Mouse (Mus musculus): ENCODE measurements at regions not wholly inside any gene's neighbourhood (a gene's known extent, or its start where the extent isn't known, plus 50 kb on each side); places are given as distances from the start of the nearest gene placed in this dataset.
"Not testable (repeated sequence)": the region's sequence is repeated elsewhere in the genome, so short reads cannot be mapped to it uniquely, and the experiment has no call there.

DNA sequence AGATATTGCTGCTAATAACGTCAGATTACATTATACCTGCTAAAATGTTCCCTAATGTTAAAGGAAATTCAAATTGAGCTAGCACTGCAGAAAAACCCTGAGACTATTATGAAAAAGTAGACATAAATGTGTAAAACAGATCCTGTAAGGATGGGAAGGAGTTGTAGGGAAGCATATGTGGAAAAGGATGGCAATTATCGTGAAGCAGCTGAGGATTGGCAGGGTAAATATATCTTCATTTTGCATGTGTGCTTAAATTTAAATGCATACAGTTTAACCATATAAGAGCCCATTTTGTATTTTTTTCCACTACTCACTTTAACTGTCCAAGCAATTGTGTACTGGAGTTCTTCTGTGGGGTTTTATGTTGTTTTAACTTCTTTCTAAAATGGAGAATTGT, 1751.9 kb downstream of the Cntnap5b start:
- TF ChIP-seq CTCF (IDR thresholded peaks at IDR 0.05; ENCODE audit: low read depth) = no peak
- ATAC-seq (ENCODE audit: insufficient read depth) = no peak
- no peak overlapping the region for H3K4me2 ChIP-seq
- no peak overlapping the region for H3K9ac ChIP-seq
- no peaks in the 10 kb centered on the region for H3K36me3 ChIP-seq (ENCODE audit: insufficient read depth)
- no peaks in the 10 kb centered on the region for H3K27me3 ChIP-seq (ENCODE audit: insufficient read depth, low read length)
- H3K4me1 ChIP-seq (ENCODE audit: insufficient read depth) = no peaks in the 10 kb centered on the region
- H3K4me3 ChIP-seq (ENCODE audit: low read depth, low read length) = no peak overlapping the region
- H3K9me3 ChIP-seq (ENCODE audit: low read depth, low read length) = no peaks in the 10 kb centered on the region
- DNase-seq = no peak
- 89% methylated on average over 2 of the region's 2 CpGs for WGBS
- H3K27ac ChIP-seq (ENCODE audit: low read depth) = no peak overlapping the region

DNA sequence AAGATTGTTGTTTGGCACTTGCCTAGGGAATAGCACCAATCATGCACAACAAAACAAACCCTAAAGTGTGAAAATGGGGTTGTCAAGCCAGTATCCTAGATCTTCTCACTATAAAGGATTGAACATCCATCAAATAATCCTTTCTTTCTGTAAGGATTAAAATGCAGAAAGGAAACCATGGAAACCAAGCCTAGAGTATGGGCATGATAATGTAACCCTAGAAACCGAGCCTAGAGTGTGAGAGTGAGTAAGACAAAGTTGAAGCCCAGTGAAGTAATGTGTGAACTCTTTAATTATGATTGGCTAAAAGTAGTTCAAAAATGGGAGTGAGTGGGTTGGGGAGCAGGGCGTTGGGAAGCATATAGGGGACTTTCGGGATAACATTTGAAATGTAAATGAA, 1757.4 kb downstream of the Cntnap5b start:
- ATAC-seq (ENCODE audit: insufficient read depth) (no peak), DNase-seq (no peak)
- H3K9ac ChIP-seq = no peak overlapping the region
- TF ChIP-seq CTCF (IDR thresholded peaks at IDR 0.05; ENCODE audit: low read depth) = no peak
- no peaks in the 10 kb centered on the region for H3K9me3 ChIP-seq (ENCODE audit: low read depth, low read length)
- H3K27me3 ChIP-seq (ENCODE audit: insufficient read depth, low read length) = no peaks in the 10 kb centered on the region
- no peak overlapping the region for H3K27ac ChIP-seq (ENCODE audit: low read depth)
- WGBS = 80% methylated on average over 3 of the region's 3 CpGs
- no peak overlapping the region for H3K4me2 ChIP-seq
- H3K36me3 ChIP-seq (ENCODE audit: insufficient read depth) = no peaks in the 10 kb centered on the region
- H3K4me1 ChIP-seq (ENCODE audit: insufficient read depth) = no peaks in the 10 kb centered on the region
- H3K4me3 ChIP-seq (ENCODE audit: low read depth, low read length) = no peak overlapping the region

DNA sequence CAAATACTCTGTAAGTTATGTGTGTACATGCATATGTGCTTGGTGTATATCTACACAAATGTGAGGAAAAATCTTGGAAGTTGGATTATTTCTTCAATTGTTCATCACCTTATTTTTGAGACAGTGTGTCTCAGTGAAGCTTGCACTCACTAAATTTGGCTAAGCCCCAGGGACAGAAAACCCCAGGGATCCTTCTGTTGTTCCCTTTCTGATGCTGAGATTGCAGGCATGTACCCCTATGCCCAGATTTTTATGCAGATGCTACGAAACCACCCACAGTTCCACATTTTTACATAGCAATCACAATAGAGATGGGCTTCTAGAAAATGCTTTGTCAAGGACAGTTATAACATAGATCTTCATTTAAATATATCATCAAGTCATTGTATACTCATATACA, 1799.7 kb downstream of the Cntnap5b start:
- H3K27me3 ChIP-seq (ENCODE audit: insufficient read depth, low read length) = no peaks in the 10 kb centered on the region
- H3K4me1 ChIP-seq (ENCODE audit: insufficient read depth) = no peaks in the 10 kb centered on the region
- no peak overlapping the region for H3K27ac ChIP-seq (ENCODE audit: low read depth)
- H3K4me3 ChIP-seq (ENCODE audit: low read depth, low read length) = no peak overlapping the region
- WGBS = 81% methylated on average over 1 of the region's 1 CpGs
- no peak for DNase-seq
- H3K36me3 ChIP-seq (ENCODE audit: insufficient read depth) = no peaks in the 10 kb centered on the region
- TF ChIP-seq CTCF (IDR thresholded peaks at IDR 0.05; ENCODE audit: low read depth) = no peak
- H3K4me2 ChIP-seq = no peak overlapping the region
- no peak for ATAC-seq (ENCODE audit: insufficient read depth)
- H3K9me3 ChIP-seq (ENCODE audit: low read depth, low read length) = no peaks in the 10 kb centered on the region
- no peak overlapping the region for H3K9ac ChIP-seq

DNA sequence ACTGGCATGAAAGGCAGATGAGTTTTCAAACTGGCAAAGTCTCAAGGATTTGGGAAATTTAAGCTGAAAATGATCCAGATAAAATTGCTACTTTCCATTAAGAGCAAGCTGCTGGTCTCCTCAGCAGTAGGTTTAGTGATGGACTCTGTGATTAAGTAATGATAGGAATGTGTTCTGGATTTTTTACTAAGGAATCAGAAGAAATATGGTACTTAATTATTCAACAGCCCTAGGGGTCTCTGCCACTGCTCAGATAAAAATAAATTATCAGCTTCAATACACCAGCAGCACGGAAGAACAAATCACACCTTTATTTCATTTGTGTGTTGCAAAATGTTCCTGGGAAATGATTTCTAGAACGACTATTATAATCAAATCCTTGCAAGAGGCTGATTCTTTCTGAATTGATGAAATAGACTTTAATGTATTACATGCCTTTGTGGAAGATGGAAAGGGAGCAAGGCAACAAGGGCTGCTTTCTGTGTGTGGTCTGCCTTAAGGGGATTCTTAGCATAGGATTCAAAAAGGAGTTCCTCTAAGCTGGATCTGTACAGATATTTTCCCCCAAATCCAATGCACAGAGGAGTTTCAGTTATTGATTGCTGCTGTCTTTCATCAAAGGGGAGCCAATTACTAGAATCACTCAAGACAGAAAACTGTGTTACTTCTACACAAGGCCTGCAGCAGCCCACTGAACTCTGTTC, 1812.9 kb downstream of the Cntnap5b start:
- H3K27ac ChIP-seq (ENCODE audit: low read depth) = no peak overlapping the region
- no peak overlapping the region for H3K9ac ChIP-seq
- H3K27me3 ChIP-seq (ENCODE audit: insufficient read depth, low read length) = no peaks in the 10 kb centered on the region
- no peak overlapping the region for H3K4me3 ChIP-seq (ENCODE audit: low read depth, low read length)
- no peaks in the 10 kb centered on the region for H3K4me1 ChIP-seq (ENCODE audit: insufficient read depth)
- DNase-seq = no peak
- no peak for ATAC-seq (ENCODE audit: insufficient read depth)
- H3K4me2 ChIP-seq = no peak overlapping the region
- TF ChIP-seq CTCF (IDR thresholded peaks at IDR 0.05; ENCODE audit: low read depth) = no peak
- H3K9me3 ChIP-seq (ENCODE audit: low read depth, low read length) = no peaks in the 10 kb centered on the region
- 56% methylated on average over 2 of the region's 2 CpGs for WGBS
- H3K36me3 ChIP-seq (ENCODE audit: insufficient read depth) = no peaks in the 10 kb centered on the region

DNA sequence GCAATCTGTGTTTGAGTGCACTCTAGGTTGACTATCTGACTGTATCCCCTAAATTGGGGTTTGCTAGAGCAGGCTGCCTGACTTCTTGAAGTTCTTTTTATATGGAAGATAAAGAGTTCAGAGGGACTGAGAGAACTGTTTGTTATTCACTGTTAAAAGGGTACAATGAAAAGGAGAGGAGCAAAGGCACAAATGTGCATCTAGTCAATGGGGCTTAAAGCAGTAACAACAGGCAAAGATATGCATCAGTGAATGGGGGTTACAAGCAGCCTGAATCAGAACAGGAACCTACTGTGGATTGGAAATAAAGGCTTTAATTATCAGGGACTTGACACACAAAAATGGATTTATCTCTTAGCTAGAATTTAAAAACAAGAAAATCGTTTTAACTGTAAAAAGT, 1855.9 kb downstream of the Cntnap5b start:
- no peak for ATAC-seq (ENCODE audit: insufficient read depth)
- no peaks in the 10 kb centered on the region for H3K4me1 ChIP-seq (ENCODE audit: insufficient read depth)

DNA sequence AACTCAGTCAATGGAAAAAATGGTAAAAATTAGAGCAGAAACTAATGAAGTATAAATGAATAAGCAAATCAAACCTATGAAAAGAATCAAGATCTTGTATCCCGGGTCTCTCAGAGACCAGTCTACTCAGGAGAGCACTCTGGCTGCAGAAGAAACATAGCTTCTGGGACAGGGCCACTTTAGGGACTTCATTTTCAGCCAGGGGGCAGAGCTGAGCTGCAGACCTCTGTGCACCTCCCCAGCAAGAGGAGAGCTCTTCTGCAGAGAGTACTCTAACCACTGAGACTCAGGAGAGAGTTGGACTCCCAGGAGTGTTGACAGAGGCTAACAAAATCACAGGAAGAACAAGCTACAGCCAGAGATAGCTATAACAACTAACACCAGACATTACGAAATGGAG, 1856.4 kb downstream of the Cntnap5b start:
- Histone ChIP-seq H3K4me3 (ENCODE audit: low read depth, low read length) (no peak overlapping the region), H3K9me3 (ENCODE audit: low read depth, low read length) (no peaks in the 10 kb centered on the region), H3K36me3 (ENCODE audit: insufficient read depth) (no peaks in the 10 kb centered on the region), H3K4me1 (ENCODE audit: insufficient read depth) (no peaks in the 10 kb centered on the region), H3K27ac (ENCODE audit: low read depth) (no peak overlapping the region), H3K27me3 (ENCODE audit: insufficient read depth, low read length) (no peaks in the 10 kb centered on the region), H3K4me2 (no peak overlapping the region), H3K9ac (no peak overlapping the region)
- DNase-seq (no peak), ATAC-seq (ENCODE audit: insufficient read depth) (no peak)
- TF ChIP-seq CTCF (IDR thresholded peaks at IDR 0.05; ENCODE audit: low read depth) = no peak
- 77% methylated on average over 2 of the region's 2 CpGs for WGBS

More for the DNA sequence above, 1855.9 kb downstream of the Cntnap5b start:
- DNase-seq = no peak
- no peaks in the 10 kb centered on the region for H3K36me3 ChIP-seq (ENCODE audit: insufficient read depth)
- no peak overlapping the region for H3K4me3 ChIP-seq (ENCODE audit: low read depth, low read length)
- no peaks in the 10 kb centered on the region for H3K9me3 ChIP-seq (ENCODE audit: low read depth, low read length)
- no peak overlapping the region for H3K4me2 ChIP-seq
- no peaks in the 10 kb centered on the region for H3K27me3 ChIP-seq (ENCODE audit: insufficient read depth, low read length)
- 32% methylated on average over 1 of the region's 1 CpGs for WGBS
- no peak for TF ChIP-seq CTCF (IDR thresholded peaks at IDR 0.05; ENCODE audit: low read depth)
- H3K27ac ChIP-seq (ENCODE audit: low read depth) = no peak overlapping the region
- no peak overlapping the region for H3K9ac ChIP-seq

DNA sequence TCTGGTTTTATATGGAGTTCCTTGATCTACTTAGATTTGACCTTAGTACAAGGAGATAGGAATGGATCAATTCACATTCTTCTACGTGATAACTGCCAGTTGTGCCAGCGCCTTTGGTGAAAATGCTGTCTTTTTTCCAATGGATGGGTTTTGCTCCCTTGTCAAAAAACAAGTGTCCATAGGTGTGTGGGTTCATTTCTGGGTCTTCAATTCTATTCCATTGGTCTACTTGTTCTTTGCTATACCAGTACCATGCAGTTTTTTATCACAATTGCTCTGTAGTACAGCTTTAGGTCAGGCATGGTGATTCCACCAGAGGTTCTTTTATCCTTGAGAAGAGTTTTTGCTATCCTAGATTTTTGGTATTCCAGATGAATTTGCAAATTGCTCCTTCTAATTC, 1891.7 kb downstream of the Cntnap5b start:
- H3K4me1 ChIP-seq (ENCODE audit: insufficient read depth); DNase-seq; H3K36me3 ChIP-seq (ENCODE audit: insufficient read depth); H3K4me2 ChIP-seq; H3K27ac ChIP-seq (ENCODE audit: low read depth); H3K27me3 ChIP-seq (ENCODE audit: insufficient read depth, low read length); H3K9ac ChIP-seq; H3K9me3 ChIP-seq (ENCODE audit: low read depth, low read length); H3K4me3 ChIP-seq (ENCODE audit: low read depth, low read length); ATAC-seq (ENCODE audit: insufficient read depth): not testable (repeated sequence)
- 90% methylated on average over 2 of the region's 2 CpGs for WGBS
